Mouse (Mus musculus) liver, embryonic 13.5 days (tissue): Measurements from ENCODE around the gene Eps15. TPM values are rescaled to one million over a fixed set of nuclear protein-coding genes. Genes with fewer than 3 reads are reported as not detected.

Experiments used
- polyA plus RNA-seq: library from polyadenylated mRNA; unstranded; fragments of >200 nt; fragmentation: Nextera tagmentation; extraction: Ambion mirVana; gene quantifications from 2 replicates; pipeline ENCODE4 v1.2.1, GENCODE M21; 2015

Gene Eps15
- polyA plus RNA-seq, 1 experiment from 2014 or later, result 36.2 TPM

Other genes starting within 250 kb of the Eps15 start
- gene Osbpl9, start 78.0 kb upstream of the Eps15 start, polyA plus RNA-seq, result 28.1 and 33.8 TPM in 2 replicates
- gene Calr4, start 45.8 kb upstream of the Eps15 start, polyA plus RNA-seq, result not detected in 2 replicates
- gene Ttc39a, start 126.4 kb downstream of the Eps15 start, polyA plus RNA-seq, result 14.2 and 14.7 TPM in 2 replicates
- gene Rnf11, start 204.5 kb downstream of the Eps15 start, polyA plus RNA-seq, result 30.5 and 31.1 TPM in 2 replicates